Mouse (Mus musculus): ENCODE data around the gene Slc36a1. TPM values are rescaled to one million over a fixed set of nuclear protein-coding genes. Genes with fewer than 3 reads are reported as not detected.

Slc36a1 gene
- polyA plus RNA-seq, 1 experiment from 2014 or later: 3.7 TPM

DNA sequence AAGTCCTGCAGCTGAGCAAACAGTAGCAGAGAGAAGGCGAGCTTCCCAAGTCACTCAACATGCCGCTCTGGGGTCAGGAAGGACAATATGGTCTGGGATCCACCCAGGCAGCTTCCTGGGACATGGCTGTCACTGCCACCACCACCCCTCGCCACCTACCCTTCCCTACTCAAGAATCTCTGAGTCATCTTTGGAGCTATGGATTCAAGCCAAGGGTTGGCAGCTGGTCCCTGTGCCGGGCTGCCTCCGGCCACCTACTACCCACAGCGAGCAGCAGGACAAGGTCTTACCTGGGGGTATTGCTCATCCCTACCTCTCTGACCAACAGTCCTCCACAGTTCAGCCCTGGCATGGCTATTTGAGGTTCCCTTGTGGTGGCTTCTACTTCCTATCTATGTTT lies 70.6 kb downstream of the Slc36a1 start:
- no peaks in the 10 kb centered on the region for H3K36me3 ChIP-seq (ENCODE audit: control insufficient read depth, insufficient read depth, low read length)
- no peak overlapping the region for H3K27ac ChIP-seq (ENCODE audit: low read length)
- no peak overlapping the region for H3K9ac ChIP-seq (ENCODE audit: low read depth, low read length)
- no peak for ATAC-seq
- H3K4me3 ChIP-seq (ENCODE audit: low read depth, low read length): no peak overlapping the region
- WGBS: 89% methylated on average over 6 of the region's 6 CpGs
- H3K9me3 ChIP-seq (replicated peaks; ENCODE audit: control insufficient read depth, low read length, poor library complexity, severe bottlenecking): no peaks in the 10 kb centered on the region
- H3K4me2 ChIP-seq (ENCODE audit: low read length): no peak overlapping the region
- H3K4me1 ChIP-seq (ENCODE audit: control insufficient read depth, insufficient read depth, low read length): no peaks in the 10 kb centered on the region
- H3K27me3 ChIP-seq (ENCODE audit: control insufficient read depth, insufficient read depth, low read depth, low read length): no peaks in the 10 kb centered on the region

Other genes starting within 250 kb of the Slc36a1 start
- 16.4 and 17.4 TPM in 2 replicates for gene Tnip1, start 241.4 kb upstream of the Slc36a1 start, polyA plus RNA-seq (2015; fragmentation: Nextera tagmentation; extraction: Ambion mirVana)
- 36.3 and 37.0 TPM in 2 replicates for gene Anxa6, start 170.9 kb upstream of the Slc36a1 start, polyA plus RNA-seq (2015; fragmentation: Nextera tagmentation; extraction: Ambion mirVana)
- 0.19 and 0.27 TPM in 2 replicates for gene Ccdc69, start 126.2 kb upstream of the Slc36a1 start, polyA plus RNA-seq (2015; fragmentation: Nextera tagmentation; extraction: Ambion mirVana)
- gene Gm2a, start 106.2 kb upstream of the Slc36a1 start, polyA plus RNA-seq (2015; fragmentation: Nextera tagmentation; extraction: Ambion mirVana): 22.3 and 32.5 TPM in 2 replicates
- not detected in 2 replicates for gene Slc36a3, start 52.6 kb upstream of the Slc36a1 start, polyA plus RNA-seq (2015; fragmentation: Nextera tagmentation; extraction: Ambion mirVana)
- gene Slc36a2, start 19.3 kb upstream of the Slc36a1 start, polyA plus RNA-seq (2015; fragmentation: Nextera tagmentation; extraction: Ambion mirVana): 0.40 and 0.51 TPM in 2 replicates
- 0.07 and 0.08 TPM in 2 replicates for gene Fat2, start 132.2 kb downstream of the Slc36a1 start, polyA plus RNA-seq (2015; fragmentation: Nextera tagmentation; extraction: Ambion mirVana)
- gene Sparc, start 218.8 kb downstream of the Slc36a1 start, polyA plus RNA-seq (2015; fragmentation: Nextera tagmentation; extraction: Ambion mirVana): 426 and 452 TPM in 2 replicates

Data from midbrain, embryonic 16.5 days (tissue).